Mouse (Mus musculus) kidney, adult 2 months (tissue): ENCODE measurements around the gene Trim62.
A peak's percentile ranks its signal among the peaks of the same experiment; 100 is the strongest.
"Not testable (repeated sequence)": the region's sequence is repeated elsewhere in the genome, so short reads cannot be mapped to it uniquely, and the experiment has no call there.

Source experiments
- CTCF ChIP-seq: fragments of 200-500 bp; conservative IDR thresholded peaks from 2 replicates; pipeline ENCODE4 v1.5.1; 2011; ENCODE audit warnings: low read depth, mild to moderate bottlenecking, control low read depth, low read length, moderate library complexity, mixed read lengths; ENCODE audit not compliant: insufficient read depth, insufficient read length
- POLR2A ChIP-seq: fragments of 200-500 bp; IDR thresholded peaks from one replicate; pipeline ENCODE4 v1.6.1; 2011; ENCODE audit warnings: low read depth, low read length, control low read depth

DNA sequence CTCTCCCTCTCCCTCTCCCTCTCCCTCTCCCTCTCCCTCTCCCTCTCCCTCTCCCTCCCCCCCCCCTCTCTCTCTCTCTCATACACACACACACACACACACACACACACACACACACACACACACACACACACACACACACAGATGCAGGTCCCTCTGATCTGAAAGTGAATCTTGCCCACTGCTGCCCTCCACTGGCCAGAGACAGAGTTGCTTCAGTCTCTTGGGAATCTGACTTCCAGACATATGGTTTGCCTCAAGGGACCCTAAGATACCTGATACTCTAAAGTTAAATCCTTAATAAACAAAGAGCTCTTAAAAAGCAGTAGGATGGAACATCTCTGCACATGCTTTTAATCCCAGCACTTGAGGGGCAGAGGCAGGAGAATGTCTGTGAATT is 25.2 kb upstream of the Trim62 start:
- TF ChIP-seq CTCF: peak; percentile 74
- TF ChIP-seq POLR2A: not testable (repeated sequence)
